Mouse (Mus musculus): ENCODE data around the gene Macrod2.

DNA sequence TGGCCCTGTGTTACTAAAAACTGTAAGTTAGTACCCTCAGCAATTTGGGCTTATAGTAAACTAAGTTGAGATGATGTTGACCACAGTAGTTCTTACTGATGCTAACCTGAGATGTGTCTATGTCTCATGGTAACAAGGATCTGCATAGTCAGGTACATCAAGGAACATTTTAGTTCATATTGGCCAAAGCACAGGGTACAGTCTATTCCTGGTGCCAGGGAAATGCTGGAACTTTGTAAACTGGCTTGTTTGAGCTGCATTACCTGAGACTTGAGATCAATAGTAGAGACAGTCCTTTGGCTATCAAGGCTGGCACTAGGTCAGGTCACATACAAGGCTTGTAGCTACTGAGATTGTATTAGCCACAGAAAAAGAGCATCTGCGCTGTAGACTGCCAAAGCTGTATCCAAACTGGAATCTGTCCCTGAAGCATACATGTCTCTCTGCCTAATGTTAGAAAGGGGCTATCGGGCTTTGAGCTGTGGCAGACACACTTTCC, 1986.0 kb downstream of the Macrod2 start:
- TF ChIP-seq POLR2A (IDR thresholded peaks at IDR 0.05; ENCODE audit: low read depth, low read length) (no peak), CTCF (IDR thresholded peaks at IDR 0.05; ENCODE audit: extremely low read depth, insufficient read length, insufficient replicate concordance, low read depth, low read length) (no peak)
